Mouse (Mus musculus) intestine, postnatal 0 days (tissue): Measurements from ENCODE around the gene Rbm34. TPM values are rescaled to one million over a fixed set of nuclear protein-coding genes. Genes with fewer than 3 reads are reported as not detected.

ENCODE experiments used
- ATAC-seq: fragments of 200-750 bp; cut with Nextera tagmentation; 2 replicates; pipeline ENCODE4 v1.8.0; 2017; ENCODE audit warnings: mild to moderate bottlenecking, moderate TSS enrichment, moderate library complexity
- H3K27ac ChIP-seq: fragments of 300-500 bp; sonication (generic); 2 replicates; pipeline ENCODE4 v1.5.1; 2014; ENCODE audit warnings: mild to moderate bottlenecking, low read depth, low read length, moderate library complexity
- H3K27me3 ChIP-seq: fragments of 300-500 bp; sonication (generic); replicated peaks from 2 replicates; pipeline ENCODE4 v1.6.1; 2014; ENCODE audit warnings: low read length, mixed read lengths; ENCODE audit not compliant: control insufficient read depth, insufficient read depth
- H3K36me3 ChIP-seq: fragments of 300-500 bp; sonication (generic); 2 replicates; pipeline ENCODE4 v1.6.1; 2014; ENCODE audit warnings: mild to moderate bottlenecking, moderate library complexity; ENCODE audit not compliant: control insufficient read depth, insufficient read depth
- H3K4me1 ChIP-seq: fragments of 300-500 bp; sonication (generic); replicated peaks from 2 replicates; pipeline ENCODE4 v1.6.1; 2014; ENCODE audit warnings: antibody characterized with exemption, low read length, mixed read lengths; ENCODE audit not compliant: control insufficient read depth, insufficient read depth
- H3K4me2 ChIP-seq: fragments of 300-500 bp; sonication (generic); replicated peaks from 2 replicates; pipeline ENCODE4 v1.6.1; 2014; ENCODE audit warnings: low read depth, mild to moderate bottlenecking, moderate library complexity
- H3K4me3 ChIP-seq: fragments of 300-500 bp; sonication (generic); 2 replicates; pipeline ENCODE4 v1.5.1; 2014; ENCODE audit warnings: low read depth, low read length
- H3K9ac ChIP-seq: fragments of 300-500 bp; sonication (generic); 2 replicates; pipeline ENCODE4 v1.6.1; 2014; ENCODE audit warnings: mild to moderate bottlenecking, low read depth, low read length
- H3K9me3 ChIP-seq: fragments of 300-500 bp; sonication (generic); 2 replicates; pipeline ENCODE4 v1.6.1; 2016; ENCODE audit warnings: mixed run types; ENCODE audit not compliant: control insufficient read depth
- CTCF ChIP-seq: sonication (generic); IDR thresholded peaks from 2 replicates; pipeline ENCODE4 v1.5.1; 2016; ENCODE audit warnings: low read depth, mild to moderate bottlenecking, control low read depth, antibody characterized with exemption, moderate library complexity
- WGBS: fragments of 180-500 bp; shearing (Covaris S2); extraction: QIAGEN DNeasy Blood & Tissue Kit; methylation state at CpG from one replicate; pipeline ENCODE4 v1.1.7; 2014; 5-methylcytosine and 5-hydroxymethylcytosine counted together
- polyA plus RNA-seq: library from polyadenylated mRNA; unstranded; fragments of >200 nt; fragmentation: Nextera tagmentation; extraction: Ambion mirVana; gene quantifications from 2 replicates; pipeline ENCODE4 v1.2.1, GENCODE M21; 2015

Gene Rbm34
- polyA plus RNA-seq, 1 experiment from 2014 or later, result 25.3 TPM

- Histone ChIP-seq H3K9me3 (no peaks in the 10 kb centered on the region), H3K9ac (no peak overlapping the region), H3K36me3 (peaks cover 44% of the 10 kb centered on the region), H3K27ac (no peak overlapping the region), H3K4me2 (no peak overlapping the region), H3K4me3 (no peak overlapping the region), H3K4me1 (0 out of 2 replicates have a peak, but pooled peaks cover 4% of the 10 kb centered on the region), H3K27me3 (no peaks in the 10 kb centered on the region)
- 93% methylated on average over 6 of the region's 6 CpGs for WGBS
- no peak for ATAC-seq
- no peak for TF ChIP-seq CTCF
Observed at GRCm38 (mm10) chr8:126968107-126968506, 2.8 kb downstream of the Rbm34 start.

GRCm38 (mm10) chr8:126965246-126965645, 5.6 kb downstream of the Rbm34 start:
- H3K9me3 ChIP-seq, result no peaks in the 10 kb centered on the region
- no peak overlapping the region for H3K4me2 ChIP-seq
- WGBS, result 52% methylated on average over 6 of the region's 6 CpGs
- no peak overlapping the region for H3K4me3 ChIP-seq
- H3K4me1 ChIP-seq, result 0 out of 2 replicates have a peak, but pooled peaks cover 2% of the 10 kb centered on the region
- ATAC-seq, result no peak
- H3K36me3 ChIP-seq, result peaks cover 67% of the 10 kb centered on the region
- no peak overlapping the region for H3K9ac ChIP-seq
- H3K27ac ChIP-seq, result no peak overlapping the region
- H3K27me3 ChIP-seq, result no peaks in the 10 kb centered on the region
- TF ChIP-seq CTCF, result no peak

GRCm38 (mm10) chr8:126962871-126963270, 8.0 kb downstream of the Rbm34 start:
- no peak overlapping the region for H3K4me2 ChIP-seq
- H3K9me3 ChIP-seq, result no peaks in the 10 kb centered on the region
- peaks cover 74% of the 10 kb centered on the region for H3K36me3 ChIP-seq
- H3K4me3 ChIP-seq, result no peak overlapping the region
- ATAC-seq, result no peak
- H3K4me1 ChIP-seq, result no peaks in the 10 kb centered on the region
- WGBS, result 91% methylated on average over 1 of the region's 1 CpGs
- no peak overlapping the region for H3K9ac ChIP-seq
- no peaks in the 10 kb centered on the region for H3K27me3 ChIP-seq
- TF ChIP-seq CTCF, result no peak
- H3K27ac ChIP-seq, result no peak overlapping the region

GRCm38 (mm10) chr8:126961516-126961915, 9.4 kb downstream of the Rbm34 start:
- TF ChIP-seq CTCF, result no peak
- peaks cover 72% of the 10 kb centered on the region for H3K36me3 ChIP-seq
- H3K4me2 ChIP-seq, result no peak overlapping the region
- H3K4me3 ChIP-seq, result no peak overlapping the region
- no peak overlapping the region for H3K9ac ChIP-seq
- 97% methylated on average over 3 of the region's 3 CpGs for WGBS
- H3K9me3 ChIP-seq, result no peaks in the 10 kb centered on the region
- no peaks in the 10 kb centered on the region for H3K4me1 ChIP-seq
- H3K27ac ChIP-seq, result no peak overlapping the region
- H3K27me3 ChIP-seq, result no peaks in the 10 kb centered on the region
- ATAC-seq, result no peak

- Histone ChIP-seq H3K27ac (peak overlapping the region; percentile 68), H3K4me1 (no peaks in the 10 kb centered on the region), H3K36me3 (peaks cover 56% of the 10 kb centered on the region), H3K4me2 (no peak overlapping the region; the same call in 1 of the 2 replicates), H3K9ac (no peak overlapping the region), H3K27me3 (no peaks in the 10 kb centered on the region), H3K4me3 (no peak overlapping the region), H3K9me3 (no peaks in the 10 kb centered on the region)
- peak; percentile 90 for ATAC-seq
- TF ChIP-seq CTCF, result no peak
- 54% methylated on average over 11 of the region's 11 CpGs for WGBS
Observed at GRCm38 (mm10) chr8:126951900-126952636, 18.8 kb downstream of the Rbm34 start.

- no peak for ATAC-seq
- H3K4me1 ChIP-seq, result no peaks in the 10 kb centered on the region
- 74% methylated on average over 2 of the region's 2 CpGs for WGBS
- H3K27me3 ChIP-seq, result no peaks in the 10 kb centered on the region
- peaks cover 42% of the 10 kb centered on the region for H3K36me3 ChIP-seq
- no peaks in the 10 kb centered on the region for H3K9me3 ChIP-seq
- no peak overlapping the region for H3K9ac ChIP-seq
- no peak overlapping the region for H3K4me2 ChIP-seq
- no peak overlapping the region for H3K27ac ChIP-seq
- TF ChIP-seq CTCF, result peak; percentile 57
- H3K4me3 ChIP-seq, result no peak overlapping the region
Observed at GRCm38 (mm10) chr8:126949527-126949926, 21.3 kb downstream of the Rbm34 start.
